Mouse (Mus musculus) thymus, postnatal 36 days (tissue): ENCODE measurements around the gene Scd2.
"Not testable (repeated sequence)": the region's sequence is repeated elsewhere in the genome, so short reads cannot be mapped to it uniquely, and the experiment has no call there.

Experiments
- DNase-seq, 2 experiments: peaks; one replicate each; pipeline ENCODE4 v3.0.0; 2022; ENCODE audit warnings: mixed read lengths in 2 of 2

Scd2 gene

DNA sequence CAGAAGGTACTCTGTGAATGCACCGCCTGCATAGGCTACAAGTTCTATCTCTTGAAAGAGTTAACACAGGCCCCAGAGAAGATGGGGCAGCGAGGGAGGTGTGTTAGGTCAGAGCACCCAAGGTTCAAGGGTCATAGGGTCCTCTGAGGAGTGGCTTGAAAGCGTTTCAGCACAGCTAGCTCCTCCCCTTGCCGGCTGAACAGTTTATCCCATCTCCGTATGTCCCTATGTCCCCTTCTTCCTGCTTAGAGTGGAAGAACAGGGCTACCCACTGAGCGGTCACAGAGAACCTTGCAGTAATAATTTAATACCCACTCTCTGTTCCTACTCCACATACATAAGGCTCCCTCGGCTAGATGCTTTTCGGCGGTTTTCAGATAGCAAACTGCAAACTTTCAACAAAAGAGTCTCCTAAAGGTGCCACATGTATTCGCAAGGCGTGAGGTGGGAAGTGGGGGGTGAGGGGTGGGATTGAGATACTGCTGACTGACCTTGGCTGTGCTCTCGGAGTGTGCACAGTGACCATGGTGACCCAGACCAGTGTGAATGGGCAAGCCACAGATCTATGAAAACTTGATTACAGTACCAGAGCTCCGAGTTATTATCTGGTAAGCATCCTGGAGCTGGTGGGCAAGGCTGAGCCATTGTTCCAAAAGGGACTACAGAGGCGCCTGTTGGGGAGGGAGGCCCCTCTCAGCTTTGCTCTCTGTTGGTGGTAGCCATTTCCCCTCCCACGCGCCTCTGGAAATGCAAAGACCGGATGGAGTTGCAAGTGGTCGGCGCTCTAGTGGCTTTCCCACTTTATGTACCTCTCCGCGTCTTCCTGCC is at the start of gene Scd2:
Scd2 (plus strand) TSS at position 734 of the 828 bp plus-strand sequence.
- DNase-seq = peak in 1 of 2 experiments; percentile 30

DNA sequence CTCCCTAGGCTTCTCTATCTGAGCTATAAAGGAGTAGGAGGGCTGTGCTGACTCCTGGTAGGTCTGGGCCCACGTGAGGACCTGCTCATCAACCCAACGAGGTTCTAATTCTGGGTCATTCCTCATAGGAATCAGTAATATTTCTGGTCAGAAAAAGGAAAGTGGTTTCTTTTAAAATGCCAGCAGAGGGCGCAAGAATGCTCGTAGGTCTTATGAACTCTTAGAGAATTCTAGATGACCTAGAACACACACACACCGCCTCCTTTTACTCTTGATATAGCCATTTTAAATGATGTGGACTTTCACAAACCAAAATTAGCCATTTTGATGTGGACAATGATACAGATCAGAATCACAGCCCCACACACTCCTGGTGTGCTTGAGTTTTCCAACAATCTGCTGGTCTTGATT is 47.7 kb upstream of the Scd2 start:
- no peak for DNase-seq

DNA sequence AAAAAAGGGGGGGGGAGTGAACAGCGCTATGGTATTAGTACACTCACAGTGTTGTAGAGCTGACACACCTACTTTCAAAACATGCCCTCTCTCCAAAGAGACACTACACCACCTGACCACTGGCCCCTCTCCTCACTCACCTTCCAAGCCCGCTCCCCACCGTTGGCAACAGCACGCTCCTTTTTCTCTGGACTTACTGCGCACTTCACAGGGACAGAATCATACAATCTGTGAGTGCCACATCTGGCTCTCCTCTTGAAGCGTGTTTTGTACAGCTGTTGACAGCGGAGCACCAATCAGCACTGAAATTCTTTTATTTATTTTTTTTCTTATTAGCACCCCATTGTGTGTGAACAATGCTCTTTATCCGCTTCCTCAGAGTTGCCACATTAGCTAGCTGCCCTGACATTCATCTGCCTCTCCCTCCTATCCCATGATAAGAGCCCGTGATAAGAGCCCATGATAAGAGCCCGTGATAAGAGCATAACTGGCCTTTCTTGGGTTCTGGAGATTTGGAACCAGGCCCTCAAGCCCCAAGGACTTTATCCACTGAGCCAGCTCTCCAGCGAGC is 47.0 kb upstream of the Scd2 start:
- DNase-seq = no peak

DNA sequence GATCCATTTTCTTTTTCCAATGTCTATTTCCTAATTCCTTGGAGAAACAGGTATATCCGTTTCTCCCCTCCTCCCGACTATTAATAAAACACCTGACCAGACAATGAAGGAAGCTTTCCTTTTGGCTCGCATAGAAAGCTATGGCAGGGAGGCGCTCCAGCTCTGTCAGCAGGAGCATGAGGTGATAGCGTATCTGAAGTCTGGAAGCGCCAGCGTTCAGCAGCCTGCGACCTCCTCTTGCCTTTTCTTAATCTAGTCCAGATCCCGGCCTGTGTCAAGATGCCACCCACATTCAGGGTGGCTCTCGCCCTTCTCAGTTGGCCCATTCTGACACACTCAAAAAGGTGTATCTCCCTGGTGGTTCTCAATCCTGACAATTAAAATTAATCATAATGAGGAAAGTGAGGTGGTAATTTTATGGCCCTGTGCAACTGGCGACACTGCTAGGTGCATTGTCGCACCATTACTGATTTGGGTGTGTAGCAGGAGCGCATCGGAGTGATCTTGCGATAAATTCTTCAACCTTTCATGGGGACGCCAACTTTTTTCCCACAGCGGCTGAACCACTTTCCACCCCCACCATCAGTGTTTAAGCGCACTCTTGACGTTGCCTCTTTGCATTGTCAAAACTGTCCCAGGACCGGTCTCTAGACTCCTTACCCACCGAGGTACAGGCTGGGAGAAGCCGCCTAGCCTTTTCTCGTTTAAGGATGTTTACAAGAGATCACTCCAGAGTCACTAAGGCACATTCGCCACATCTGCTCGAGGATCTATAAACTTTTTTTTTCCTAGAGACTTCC is 46.0 kb upstream of the Scd2 start:
- peak; percentile 46 to 49 for DNase-seq

DNA sequence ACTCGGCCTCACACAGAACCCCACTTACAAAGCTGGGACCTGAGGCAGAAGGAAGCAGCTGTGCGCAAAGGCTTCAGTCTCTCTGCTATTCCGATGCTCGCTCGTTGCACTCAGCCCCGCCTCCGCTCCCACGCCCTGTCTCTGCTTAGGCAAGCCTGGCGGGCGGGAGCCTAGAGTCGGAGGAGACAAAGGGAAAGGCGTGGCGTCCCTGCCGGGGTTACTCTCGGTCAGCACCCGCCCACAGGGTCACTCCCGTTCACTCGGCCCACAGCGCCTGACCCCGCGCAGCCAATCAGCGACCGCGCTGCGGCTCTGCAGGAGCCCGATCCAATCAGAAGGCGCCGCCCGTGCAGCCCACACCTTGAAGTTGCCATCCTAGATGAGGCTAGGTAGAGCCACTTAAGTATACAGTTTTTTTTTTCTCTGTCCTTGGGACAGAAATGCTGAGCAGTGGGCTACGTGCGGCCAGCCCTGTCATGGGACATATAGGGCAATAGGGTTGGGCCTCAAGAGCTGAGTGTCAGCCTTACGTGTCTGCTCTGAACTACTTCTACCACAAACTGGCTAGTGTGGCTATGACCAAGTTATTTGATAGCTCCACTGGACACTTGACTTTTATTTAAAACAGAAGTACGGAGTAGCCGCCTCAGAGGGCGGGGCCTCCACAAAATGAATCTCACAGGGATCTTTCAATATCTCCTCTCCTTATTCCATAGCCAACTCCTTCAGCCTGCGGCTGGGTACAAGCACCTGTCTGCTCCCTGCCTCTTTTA is 45.2 kb upstream of the Scd2 start:
- peak; percentile 96 to 99 for DNase-seq

DNA sequence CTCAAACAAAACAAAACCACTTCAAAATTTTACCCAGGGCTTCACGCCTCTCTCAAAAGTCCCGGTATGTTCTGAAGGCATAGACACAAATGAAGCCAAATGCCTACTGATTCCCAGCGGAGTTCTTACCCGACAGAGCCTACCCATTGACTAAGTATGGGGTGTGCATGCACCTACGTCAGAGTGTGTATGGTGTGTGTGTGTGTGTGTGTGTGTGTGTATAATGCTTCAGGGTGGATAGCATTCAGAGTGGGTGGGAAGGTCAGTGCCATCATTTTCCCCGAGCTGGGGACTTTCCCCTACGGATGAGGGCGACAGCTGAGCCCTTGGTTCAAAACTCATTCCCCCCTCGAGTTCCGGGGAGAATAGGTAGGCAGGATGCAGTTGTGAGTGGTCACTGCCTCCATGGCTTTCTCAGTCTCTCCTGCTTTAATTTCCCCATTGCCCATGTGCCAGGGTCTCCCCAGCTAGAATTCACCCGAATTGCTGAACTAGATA is 44.6 kb upstream of the Scd2 start:
- DNase-seq = peak in 1 of 2 experiments; percentile 18

DNA sequence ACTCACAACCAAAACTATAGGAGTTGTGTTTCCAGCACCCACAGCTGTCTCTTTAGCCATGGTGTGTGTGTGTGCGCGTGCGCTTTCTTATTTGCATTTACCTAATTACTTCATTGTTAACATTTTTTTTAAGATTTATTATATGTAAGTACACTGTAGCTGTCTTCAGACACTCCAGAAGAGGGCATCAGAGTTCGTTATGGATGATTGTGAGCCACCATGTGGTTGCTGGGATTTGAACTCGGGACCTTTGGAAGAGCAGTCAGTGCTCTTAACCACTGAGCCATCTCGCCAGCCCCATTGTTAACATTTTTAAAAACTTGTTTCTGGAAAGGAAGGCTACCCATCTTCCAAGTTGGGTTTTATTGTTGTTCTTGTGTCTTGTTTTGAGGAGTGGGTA is 42.3 kb upstream of the Scd2 start:
- not testable (repeated sequence) for DNase-seq

DNA sequence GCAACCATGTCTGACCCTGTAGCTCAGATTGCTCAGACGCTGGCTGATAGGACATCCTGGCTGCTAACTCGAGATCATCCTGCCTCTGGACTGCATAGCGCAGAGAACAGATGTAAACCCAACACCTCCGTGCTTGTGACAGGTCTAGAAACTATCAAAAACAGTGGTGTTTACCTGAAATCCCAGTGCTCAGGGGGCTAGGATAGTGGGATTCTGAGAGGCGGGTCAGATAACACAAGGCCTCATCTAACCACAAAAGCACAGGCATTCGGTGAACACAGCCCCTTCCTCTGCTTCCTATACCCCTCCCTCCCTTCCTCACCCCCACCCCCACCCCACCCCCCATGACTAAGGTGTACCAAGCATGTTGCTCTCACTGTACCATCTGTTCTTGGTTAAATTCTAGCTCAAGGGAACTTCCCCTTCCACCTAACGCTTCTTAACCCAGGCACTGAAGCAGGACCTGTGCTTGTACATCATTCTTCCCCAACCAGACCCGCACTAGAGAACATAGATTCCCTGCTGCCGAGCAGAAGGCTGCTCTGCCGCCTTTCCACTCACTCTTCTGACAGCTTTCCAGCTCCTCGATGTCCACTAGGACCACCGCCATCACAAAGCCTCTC is 41.4 kb upstream of the Scd2 start:
- peak in 1 of 2 experiments; percentile 20 for DNase-seq

DNA sequence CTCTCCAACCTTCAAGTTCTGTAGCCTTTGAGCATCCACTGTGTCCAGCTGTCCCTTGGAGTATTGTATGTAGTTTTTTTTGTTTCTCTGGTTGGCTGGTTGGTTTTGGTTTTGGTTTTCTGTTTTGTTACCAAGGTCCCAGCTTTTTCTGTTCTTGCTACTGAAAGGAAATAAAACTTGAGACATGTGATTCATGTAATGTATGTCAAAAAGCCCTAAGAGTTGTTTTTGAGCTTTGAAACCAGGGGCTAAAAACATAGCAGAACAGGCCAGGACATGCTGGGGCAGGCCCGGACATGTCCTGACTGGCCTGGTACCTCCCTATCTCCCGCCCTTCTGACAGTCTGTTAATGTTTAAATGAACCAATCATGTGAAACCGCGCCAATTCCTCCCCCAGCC is 39.4 kb upstream of the Scd2 start:
- DNase-seq = not testable (repeated sequence)

DNA sequence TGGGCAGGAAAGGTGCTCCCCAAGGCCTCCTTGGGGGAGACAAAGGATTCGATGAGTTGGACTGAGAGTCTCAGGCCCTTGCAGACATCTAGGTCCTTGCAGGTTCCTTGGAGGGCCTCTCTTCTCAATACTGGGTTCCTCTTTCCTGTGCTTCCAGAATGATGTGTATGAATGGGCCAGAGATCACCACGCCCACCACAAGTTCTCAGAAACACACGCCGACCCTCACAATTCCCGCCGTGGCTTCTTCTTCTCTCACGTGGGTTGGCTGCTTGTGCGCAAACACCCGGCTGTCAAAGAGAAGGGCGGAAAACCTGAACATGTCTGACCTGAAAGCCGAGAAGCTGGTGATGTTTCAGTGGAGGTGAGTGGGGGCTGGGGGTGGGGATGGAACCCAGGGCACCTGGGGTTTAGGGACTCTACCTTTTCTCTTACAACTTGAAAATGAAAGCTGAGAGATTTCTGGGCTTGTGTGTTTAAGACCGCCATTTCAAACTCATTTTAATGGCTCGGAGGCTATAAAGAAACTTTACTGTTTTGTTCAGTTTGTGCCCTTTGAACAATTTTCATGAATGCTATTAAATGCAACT is 36.0 kb upstream of the Scd2 start:
- DNase-seq = no peak

DNA sequence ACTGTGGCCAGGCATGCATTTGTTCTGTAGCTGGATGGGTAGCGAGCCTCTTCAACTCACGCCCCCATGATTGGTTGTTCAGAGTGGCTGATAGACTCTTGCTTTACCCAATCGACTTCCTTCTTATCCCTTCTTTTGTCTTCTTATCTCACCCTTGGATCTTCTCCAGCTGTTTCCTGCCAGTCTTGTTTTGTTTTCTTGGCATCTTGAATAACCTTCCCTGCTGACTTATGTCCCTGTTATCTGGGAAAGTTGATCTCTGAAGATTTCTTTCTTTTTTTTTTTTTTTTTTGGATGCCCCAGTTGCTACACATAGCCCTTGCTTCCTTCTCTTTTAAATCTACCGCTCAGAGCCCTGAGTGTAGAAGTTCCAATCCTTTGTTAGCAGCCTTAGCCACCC is 34.0 kb upstream of the Scd2 start:
- no peak for DNase-seq

DNA sequence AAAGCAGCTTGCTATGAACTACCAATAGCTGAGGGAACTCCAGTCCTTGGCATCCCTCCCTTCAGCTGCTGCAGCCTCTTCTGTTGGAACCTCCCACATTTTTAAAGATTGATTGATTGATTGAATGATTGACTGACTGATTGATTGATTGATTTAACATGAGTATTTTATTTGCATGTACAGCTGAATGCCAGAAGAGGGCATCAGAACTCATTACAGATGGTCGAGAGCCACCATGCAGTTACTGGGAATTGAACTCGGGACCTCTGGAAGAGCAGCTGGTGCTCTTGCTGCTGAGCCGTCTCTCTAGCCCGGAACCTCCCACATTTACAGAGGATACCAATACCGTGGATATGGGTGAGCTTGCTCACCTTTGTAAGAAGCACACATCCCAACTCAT is 33.0 kb upstream of the Scd2 start:
- DNase-seq = no peak

DNA sequence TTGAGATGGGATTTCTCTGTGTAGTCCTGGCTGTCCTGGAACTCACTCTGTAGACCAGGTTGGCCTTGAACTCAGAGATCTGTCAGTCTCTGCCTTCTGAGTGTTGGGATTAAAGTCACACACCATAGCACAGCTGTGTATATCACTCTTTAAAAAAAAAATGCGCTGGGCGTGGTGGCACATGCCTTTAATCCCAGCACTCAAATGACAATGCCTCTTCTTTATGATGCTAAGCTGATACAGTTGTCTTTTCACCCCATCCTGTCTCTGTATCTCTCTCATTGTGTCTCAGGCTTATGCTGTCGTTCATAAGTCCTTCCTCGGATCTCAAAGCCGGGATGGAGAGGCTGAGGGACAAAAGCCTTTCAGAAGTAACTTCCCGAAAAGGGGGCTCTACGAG is 31.7 kb upstream of the Scd2 start:
- DNase-seq = no peak

DNA sequence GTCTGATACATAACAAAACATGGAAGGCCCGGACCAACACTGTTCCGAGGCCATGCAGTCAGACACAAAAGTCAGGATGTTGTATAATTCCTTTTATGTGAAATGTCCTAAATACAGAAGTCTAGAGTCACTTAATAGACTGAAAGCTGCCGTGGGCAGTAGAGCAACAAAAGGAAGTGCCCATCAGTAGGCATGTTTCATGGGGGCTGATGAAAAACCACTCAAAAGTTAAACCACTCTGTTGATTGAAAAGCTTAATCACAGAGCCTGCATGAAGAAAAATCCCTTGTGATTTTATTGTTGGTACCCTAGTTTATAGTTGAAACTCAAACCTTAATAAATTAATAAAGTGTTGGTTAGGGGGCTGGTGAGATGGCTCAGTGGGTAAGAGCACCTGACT is 29.9 kb upstream of the Scd2 start:
- DNase-seq = no peak

DNA sequence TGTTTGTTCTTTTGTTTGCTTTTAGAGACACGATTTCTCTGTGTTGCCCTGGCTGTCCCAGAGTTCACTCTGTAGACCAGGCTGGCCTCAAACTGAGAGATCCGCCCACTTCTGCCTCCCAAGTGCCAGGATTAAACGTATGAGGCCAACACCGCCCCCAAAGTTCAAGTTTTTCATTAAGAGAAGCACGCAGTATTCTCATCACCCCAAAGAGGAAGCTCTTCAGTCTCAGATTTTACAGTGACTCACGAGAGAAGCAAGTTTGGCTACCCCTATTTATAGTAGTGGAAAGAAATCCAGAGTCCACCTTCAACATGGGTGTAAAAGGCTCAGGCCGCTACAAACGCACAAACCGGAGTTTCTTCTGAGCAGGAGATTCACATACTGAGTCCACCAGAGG is 29.2 kb upstream of the Scd2 start:
- no peak for DNase-seq

DNA sequence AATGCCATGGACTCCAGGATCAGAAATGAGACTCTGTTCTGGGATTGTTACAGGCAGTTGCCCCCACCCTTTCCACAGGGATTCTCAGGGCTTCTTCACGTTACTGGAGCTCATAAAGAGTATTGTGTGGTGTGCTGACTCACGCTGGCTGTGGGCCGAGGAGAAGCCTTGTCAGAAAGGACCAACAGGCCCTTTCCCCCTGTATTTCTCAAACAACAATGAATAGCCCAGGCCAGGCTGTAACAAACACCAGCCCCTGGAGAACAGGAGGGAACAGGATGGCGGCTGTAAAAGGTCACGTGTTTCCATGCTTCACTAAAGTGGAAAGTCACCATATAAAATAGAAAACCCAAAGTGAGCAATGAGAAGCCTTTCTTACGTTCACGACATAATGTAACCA is 28.2 kb upstream of the Scd2 start:
- no peak for DNase-seq

DNA sequence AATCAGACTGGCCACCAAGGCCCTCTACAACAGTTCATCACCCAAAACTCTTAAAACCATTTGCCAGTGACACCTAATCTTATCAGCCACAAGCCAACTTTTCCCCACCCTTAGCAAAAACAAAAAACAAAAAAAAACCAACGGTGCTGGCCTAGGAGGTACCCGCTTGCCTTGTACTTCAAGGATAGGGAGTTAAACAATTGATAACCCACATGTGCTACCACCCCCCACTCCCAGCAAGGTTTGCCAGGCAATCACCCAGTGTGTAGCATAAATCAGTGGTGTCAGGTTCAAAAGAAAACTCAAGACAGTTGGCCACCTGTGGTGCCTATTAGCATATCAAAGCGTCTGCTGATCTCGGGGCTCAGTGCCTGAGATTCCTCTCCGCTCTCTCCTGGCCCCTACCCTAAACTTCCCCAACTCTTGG is 27.6 kb upstream of the Scd2 start:
- DNase-seq = no peak

DNA sequence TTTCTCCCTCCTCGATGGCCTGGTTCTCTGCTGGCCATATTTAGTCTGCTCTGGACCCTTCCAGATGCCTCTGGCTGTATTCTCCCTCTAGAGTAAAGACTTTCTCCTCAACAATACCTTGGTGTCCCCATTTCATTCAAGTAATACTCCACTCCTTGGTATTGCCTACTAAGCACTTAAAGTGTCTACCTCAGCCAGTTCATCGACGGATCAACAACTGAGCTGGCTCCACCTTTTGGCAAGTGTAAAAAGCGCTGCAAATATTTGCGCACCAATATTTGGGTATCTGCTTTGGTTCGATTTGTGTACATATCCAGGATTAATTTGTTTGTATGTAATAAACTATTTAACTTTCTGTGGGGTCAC is 27.0 kb upstream of the Scd2 start:
- peak in 1 of 2 experiments; percentile 33 for DNase-seq

DNA sequence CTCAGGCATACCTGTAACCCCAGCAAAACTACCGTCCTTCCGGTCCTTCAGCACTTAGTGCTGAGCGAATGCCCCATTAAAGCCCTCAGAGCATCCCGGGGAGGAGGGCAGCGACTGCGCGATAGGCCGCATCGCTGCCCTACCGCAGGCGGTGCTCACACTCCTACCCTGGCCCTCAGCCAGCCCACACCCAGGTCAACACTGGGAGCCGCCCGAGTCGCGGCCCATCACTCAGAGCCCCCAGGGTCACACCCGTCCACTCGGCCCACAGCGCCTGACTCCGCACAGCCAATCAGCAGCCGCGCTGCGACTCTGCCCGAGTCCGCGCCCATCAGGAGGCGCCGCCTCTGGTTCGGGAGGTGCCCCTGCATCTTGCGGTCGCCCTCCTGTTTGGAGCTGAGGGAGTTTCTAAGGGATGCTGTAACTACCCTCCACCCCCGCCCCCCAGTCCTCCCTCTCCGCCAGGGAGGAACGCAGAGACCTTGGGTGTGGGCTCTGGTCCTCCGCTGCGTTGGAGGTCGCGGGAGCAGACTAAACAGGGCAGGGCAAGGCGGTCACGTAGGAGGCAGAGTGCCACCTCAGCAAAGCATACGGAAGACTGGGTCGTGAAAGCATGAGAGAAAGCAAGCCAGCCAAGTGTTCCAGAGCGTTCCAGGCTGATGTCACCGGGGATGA is 26.5 kb upstream of the Scd2 start:
- DNase-seq = peak; percentile 82 to 85

DNA sequence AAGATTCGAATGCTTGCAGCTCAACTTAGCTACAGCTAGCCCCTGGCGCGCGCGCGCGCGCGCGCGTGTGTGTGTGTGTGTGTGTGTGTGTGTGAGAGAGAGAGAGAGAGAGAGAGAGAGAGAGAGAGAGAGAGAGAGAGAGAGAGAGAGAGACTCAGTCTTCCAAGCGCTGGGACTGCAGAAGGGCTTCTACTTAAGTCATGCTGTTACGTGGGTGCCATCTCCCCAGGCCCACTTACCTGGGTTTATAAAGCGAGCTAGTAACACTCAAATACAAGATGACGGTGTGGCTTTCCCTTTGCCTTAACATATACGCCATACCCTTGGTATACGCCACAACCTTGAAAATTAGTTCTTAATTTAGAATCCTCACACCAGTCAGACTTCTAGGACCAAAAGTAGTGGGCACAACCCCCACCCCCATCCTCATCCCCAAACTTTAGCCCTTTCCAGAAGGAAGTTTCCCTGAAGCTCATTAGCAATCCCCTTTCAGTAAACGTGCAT is 25.9 kb upstream of the Scd2 start:
- no peak for DNase-seq

DNA sequence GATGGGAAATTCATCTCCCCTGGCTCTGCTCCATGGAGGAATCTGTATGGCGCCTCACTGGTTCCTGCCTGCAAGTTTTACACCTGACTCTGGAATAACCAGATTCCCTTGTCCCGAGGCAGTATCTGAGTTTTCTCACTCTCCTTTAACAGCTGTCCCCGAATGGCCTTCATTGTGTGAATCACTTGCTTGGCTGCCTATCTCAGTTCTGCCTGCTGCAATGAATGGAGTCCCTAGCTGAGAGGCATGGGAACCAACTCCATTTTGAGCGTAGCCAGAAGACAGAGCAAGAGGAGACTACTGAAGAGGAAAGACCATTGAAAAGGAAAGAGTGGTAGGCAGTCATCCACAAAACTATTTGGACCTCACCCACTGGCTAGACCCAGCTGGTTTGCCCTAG is 19.8 kb upstream of the Scd2 start:
- DNase-seq = no peak
